Mouse (Mus musculus) mouse trophoblast stem cell (cell line): Measurements from ENCODE around the gene Slc16a11.

Experiments used
- in situ Hi-C, 2 experiments: fragments of 300-500 bp; cut with MseI, MboI; formaldehyde crosslinking; loops; 2 replicates in 1 of 2; 3 replicates in 1 of 2; pipeline ENCODE4 v1.15.1; 2025

Slc16a11 gene

DNA sequence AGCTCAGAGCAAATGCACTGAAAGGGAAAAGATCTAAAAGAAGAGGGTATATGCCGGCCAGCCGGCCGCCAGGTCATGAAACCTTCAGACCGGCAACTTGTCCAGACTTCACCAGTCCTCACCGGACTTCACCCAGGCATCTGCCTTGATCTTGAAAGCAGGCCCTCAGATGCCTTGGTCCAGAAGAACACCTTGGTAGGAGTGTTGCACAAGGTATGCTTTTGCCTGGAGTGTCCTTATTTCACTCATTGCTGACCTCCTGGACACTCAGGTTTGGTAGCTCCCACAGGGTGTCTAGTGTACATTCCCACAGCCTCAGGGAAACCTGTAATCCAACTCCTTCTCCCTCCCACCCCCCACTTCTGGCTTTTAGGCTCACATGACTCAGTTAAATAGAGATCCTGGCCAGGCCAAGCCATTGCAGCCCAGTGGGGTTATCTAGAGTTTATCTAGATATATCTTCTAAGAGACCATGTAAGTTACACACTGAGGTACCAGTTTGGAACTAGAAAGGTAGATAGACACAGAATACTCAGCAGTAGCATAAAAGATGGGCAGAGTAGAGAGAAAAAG, 12.4 kb upstream of the Slc16a11 start:
- in situ Hi-C loops = no loop called here

GRCm38 (mm10) chr11:70201691-70202090, 10.9 kb upstream of the Slc16a11 start:
- in situ Hi-C loops = no loop called here

DNA sequence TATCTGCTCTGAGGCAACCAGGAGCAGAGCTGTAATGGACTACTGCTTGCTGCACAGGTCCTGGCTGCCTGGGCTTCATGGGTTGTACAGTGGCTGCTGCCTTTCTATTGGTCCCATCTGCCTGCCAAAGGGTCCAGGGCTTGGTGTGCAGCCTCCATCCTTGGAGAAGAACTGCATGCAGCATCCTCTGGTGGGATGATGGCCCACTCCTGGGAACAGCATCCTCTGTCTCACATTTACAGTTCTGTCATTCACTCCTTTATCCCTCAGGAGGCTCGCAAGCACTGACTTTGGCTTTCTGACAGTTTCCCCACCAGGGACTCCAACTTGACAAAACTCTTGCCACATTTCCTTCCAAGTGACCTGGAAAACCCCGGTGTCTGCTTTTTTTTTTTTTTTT, 5.8 kb upstream of the Slc16a11 start:
- in situ Hi-C loops = loop anchor here in 1 of 2 experiments (5.0 kb wide), 1 partner anchor 34 kb away; no protein-coding TSS in a partner anchor

- in situ Hi-C loops = loop anchor here in 1 of 2 experiments (5.0 kb wide), 1 partner anchor 35 kb away; no protein-coding TSS in a partner anchor
Measured at GRCm38 (mm10) chr11:70207283-70207682, 5.3 kb upstream of the Slc16a11 start.

DNA sequence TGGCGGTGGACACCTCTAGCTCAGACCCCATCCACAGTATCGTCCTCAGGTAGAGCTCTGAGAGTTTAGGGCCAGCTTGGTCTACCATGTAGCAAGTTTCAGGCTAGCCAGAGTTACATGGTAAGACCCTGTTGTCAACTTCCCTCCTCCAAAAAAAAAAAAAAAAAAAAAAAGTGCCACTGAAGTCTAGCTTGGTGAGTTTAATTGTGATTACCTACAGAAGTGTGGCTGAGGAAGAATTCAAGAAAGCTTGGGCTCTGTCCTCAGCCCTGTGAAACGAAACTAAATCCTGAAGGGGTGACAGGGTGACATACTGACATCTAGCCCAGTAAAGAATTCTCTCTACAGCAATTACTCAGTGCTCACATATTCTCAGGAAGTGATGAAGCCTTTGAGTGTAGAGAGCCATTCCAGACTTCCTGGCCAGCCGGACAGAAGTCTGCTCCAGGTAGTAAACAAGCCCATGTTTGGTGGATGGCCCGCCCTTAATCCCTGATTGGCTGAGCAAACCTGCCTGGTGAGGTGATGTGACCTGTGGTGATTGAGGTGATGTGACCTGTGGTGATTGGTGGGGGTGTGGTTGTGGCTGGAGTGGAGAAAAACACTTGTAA, 3.7 kb upstream of the Slc16a11 start:
- in situ Hi-C loops = loop anchor here in 1 of 2 experiments (5.0 kb wide), 1 partner anchor 37 kb away; no protein-coding TSS in a partner anchor

GRCm38 (mm10) chr11:70210681-70211080, 1.9 kb upstream of the Slc16a11 start:
- in situ Hi-C loops = no loop called here

GRCm38 (mm10) chr11:70211972-70212371, 580 bp upstream of the Slc16a11 start:
- in situ Hi-C loops = no loop called here

DNA sequence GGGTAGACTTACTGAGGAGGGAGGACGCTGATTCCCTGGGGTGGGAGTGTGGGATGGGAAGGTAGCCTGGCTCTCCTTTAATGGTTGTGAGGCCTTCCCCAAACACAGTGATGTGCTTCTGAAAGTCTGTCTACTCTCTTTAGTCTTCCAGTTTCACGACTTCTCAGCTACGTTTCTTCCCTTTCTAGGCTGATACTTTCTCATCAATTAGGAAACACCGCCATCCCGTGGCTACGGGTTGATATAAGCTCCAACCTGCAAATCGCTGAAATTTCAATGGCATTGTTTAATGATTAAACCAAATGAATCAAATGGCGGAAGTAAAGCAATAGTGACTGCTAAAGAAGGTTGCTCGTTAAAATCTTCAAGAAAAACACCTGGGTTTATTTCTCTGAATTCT, 344 bp downstream of the Slc16a11 start:
- in situ Hi-C loops = no loop called here

DNA sequence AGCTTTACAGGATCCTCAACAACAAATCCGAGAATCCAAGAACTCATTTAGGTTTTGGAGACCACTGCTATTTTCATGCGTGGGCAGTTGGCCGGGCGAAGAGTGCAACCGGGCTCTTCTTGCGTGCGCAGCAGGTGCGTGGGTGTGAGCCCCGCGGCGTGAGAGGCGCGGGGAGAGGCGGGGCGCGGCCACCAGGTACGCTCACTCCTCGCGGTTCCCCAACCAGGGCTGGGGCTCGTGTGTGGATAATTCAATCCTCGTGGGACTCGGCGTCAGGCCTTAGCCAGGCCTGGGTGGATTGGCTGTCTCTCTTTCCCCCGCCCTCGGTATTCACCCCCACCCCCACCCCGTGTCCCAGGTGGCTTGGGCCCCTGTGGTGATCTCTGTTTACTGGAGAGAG, 1.2 kb downstream of the Slc16a11 start:
- in situ Hi-C loops = no loop called here

DNA sequence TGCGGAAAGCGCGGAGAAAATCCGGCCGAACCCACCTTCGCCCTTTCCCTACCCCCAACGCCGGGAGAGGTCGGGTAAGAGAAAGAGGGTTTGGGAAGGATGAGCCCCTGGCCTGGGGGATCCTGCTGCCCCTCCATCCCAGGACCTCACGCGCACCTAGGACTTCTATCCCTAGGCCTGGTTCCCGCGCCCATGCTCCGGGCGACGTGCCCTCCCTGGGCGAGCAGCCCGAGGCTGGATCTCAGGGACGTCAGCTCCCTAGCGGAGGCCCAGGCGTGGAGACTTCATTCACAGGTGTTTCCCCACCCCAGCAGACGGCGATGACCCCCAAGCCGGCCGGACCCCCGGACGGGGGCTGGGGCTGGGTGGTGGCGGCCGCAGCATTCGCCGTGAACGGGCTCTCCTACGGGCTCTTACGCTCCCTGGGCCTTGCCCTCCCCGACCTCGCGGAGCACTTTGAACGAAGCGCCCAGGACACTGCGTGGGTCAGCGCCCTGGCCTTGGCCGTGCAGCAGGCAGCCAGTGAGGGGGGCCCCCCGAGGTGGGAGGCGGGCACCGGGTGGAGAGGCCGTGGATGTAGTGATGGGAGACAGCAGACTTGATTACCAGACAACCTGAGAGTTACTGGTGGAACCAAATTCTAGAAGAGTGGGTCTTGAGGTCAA, 1.8 kb downstream of the Slc16a11 start:
- in situ Hi-C loops = no loop called here

- in situ Hi-C loops = no loop called here
Measured at GRCm38 (mm10) chr11:70214856-70215209, 2.3 kb downstream of the Slc16a11 start.

GRCm38 (mm10) chr11:70215301-70215700, 2.7 kb downstream of the Slc16a11 start:
- in situ Hi-C loops = no loop called here

- in situ Hi-C loops = no loop called here
Measured at GRCm38 (mm10) chr11:70216103-70216502, 3.6 kb downstream of the Slc16a11 start.

GRCm38 (mm10) chr11:70218039-70218438, 5.5 kb downstream of the Slc16a11 start:
- in situ Hi-C loops = no loop called here

DNA sequence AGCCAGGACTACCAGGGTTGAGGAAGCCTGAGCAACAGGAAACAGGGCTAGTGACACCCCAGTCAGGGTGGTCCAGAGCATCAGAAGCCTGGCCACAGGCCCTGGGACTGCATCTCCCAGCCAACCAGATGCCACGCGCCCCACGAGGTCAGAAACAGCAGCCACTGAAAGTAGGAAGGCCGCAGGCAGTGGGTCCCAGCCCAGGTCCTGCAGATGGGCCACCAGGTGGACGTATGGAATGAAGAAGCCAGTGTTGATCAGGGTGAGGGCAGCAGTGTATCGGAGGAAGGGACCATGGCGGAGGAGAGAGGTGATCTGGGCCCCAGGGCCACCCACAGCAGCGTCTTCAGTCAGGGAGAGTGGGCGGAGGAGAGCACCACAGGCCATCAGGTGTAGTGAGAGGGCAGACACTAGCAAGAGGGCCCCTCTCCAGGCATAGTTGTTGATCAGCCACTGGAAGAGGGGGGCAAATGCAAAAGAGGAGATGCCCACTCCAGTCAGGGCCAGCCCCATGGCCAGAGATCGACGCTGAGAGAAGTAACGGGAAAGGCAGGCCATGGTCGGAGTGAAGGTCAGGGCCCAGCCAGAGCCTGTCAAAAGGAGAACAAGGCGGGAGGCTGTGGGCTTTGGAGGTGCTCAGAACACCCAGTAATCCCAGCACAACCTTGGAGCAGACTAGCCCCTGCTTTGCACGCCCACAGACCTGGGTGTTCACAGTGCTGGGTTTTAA, 6.4 kb downstream of the Slc16a11 start:
- in situ Hi-C loops = no loop called here

DNA sequence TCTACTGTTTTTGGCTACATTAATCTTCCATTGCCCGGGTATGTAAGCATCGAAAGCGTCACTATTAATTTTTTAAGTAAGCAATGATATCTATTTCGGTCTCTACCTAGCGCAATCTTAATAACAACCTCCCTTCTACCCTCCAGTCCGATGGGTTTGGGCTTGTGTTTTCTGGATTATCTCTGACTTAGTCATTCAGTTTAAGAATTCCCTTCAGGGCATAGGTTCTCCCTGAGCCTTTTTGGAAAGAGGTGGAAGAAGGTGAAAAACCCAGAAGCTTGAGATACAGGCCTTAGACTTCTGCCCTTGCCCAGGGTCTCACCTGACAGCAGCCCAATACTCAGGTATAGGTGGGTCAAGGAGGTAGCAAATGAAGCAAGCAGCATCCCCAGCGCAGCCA, 7.3 kb downstream of the Slc16a11 start:
- in situ Hi-C loops = no loop called here

DNA sequence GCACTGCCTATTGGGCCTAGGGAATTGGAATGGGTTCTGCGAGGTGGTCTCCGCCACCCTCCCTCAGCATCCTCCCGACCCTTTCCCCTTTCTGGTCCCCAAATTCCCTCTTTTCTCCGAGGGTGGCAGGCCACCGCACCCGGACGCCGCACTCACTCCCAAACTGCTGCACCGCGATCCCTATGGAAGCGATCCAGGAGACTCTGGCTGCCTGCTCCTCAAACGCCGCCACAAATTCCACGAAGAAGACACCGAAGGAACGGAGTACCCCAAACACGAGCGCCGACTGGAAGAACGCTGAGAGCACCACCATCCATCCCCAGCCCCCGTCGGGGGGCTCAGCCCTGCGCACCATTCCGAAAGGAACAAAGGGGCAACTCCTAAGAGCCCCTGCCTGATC, 7.8 kb downstream of the Slc16a11 start:
- in situ Hi-C loops = no loop called here

DNA sequence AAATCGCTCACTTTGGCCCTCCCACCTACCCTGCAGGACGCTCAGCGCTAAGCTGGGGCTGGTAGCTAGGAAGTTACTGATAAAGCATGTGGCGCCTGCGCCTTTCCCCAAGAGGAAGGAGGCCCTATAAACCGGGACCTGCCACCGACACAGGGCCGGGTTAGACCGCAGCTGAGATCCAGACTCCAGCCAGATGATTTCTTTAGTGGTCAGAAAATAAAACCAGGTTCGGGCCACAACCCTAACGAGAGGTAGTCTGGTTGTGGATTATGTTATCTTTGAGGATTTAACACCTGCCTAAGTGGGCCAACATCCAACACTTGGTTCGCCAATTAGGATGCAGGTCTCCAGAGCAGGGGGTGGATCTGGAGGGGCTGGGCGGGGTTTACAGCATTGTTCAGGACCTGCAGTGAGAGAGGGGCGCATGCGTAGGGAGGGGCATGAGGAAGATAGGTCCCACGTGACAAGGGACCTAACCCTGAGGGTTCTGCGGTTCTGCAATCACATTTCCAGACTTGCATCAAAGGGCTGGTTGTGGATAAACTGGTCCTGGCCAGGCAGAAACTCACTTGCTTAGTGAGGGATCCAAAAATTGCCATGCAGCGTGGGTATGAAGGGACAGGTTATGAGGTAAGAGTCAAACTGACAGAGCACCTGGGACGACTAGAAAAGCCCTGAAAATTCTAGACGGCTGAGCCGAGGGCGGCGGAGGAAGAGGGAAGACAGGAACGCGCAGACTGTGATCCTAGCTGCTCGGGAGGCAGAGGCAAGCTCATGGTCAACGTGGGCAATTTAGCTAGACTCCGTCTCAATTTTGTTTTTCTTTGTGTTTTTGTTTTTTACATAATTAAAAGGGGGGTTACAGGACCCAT, 8.4 kb downstream of the Slc16a11 start, which contains the start of gene Slc16a13:
Slc16a13 (minus strand) TSS at position 334 of the 872 bp plus-strand sequence.
- in situ Hi-C loops = no loop called here

- in situ Hi-C loops = no loop called here
Measured at GRCm38 (mm10) chr11:70221603-70222500, 9.3 kb downstream of the Slc16a11 start.

DNA sequence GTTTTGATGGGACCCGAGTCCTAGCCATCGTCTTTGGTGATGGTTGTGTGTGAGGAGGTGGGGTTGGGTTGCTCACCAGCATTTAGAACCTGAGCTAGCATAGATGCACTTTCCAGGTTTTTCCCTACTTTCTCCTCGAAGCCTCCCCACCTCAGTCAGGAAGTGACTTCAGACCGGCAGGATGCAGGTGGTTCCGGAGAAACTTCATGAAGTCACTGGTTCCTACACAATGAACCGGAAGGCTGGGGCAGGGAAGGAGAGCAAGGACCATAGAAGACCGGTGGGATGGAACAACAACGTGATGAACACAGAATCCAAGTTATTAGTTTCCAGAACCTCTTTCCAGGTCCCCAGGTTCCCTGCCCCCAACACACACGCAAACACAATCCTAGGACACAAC, 11.2 kb downstream of the Slc16a11 start:
- in situ Hi-C loops = no loop called here
